Mouse (Mus musculus) thymus, postnatal 10 days (tissue): ENCODE measurements around the gene Lurap1.

Source experiments
- DNase-seq, 2 experiments: peaks; one replicate each; pipeline ENCODE4 v3.0.0; 2021; ENCODE audit warnings: low spot score in 2 of 2

The Lurap1 gene

DNA sequence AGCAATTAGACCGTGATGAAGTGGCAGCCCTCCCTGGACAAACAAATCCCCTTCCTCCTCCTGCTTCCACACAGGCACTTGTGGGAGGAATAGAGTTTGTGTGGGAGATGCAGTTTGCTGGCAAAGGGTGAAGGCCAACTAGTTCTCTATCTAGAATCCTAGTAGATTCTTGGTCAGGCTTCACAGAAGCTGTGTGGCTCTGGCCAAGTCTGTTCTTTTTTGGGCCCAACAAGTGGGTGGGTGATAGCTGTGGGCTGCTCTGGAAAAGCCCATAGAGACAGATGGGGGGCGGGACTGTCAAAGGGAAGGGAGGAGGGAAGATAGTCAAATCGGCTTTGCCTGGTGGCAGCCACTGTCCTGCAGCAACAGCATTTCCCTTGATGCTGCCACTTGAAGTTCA lies 9.6 kb upstream of the Lurap1 start:
- no peak for DNase-seq

DNA sequence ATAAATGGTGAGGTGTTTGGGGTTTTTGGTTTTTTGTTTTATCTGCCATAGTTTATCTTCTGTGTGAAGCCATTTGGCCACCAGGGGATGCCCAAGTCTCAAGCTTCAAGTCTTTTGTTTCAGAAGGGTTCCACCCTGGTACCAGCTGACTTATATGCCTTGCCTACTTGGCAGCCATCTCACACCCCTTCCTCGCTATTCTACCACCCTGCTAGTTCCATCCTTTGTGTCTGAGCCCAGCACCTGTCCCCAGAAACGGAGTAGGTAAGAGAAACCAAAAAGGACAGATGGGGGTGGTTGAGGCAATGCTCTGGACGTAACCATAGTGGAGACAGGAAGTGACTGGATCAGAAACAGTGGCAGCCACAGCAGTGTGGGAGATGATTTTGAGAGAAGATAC lies 8.8 kb upstream of the Lurap1 start:
- DNase-seq = peak; percentile 40 to 57

DNA sequence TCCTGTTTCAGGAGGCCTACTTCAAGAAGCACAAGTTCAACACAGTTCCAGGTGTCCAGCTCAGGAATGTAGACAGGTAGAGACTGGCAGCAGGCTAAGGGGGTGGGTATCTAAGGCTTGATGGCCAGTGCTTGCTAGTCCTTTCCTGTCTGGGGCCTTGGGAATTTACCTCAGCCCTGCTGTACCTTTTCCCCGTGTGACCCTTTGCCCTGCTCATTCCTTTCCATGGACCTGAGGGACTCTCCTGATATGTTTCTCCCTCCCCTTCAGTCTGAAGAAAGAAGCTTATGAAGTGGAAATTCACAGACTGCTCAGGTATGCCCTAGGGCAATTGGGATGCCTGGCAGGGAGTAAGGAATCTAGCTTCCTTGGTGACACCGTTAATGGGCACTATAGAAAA lies 6.7 kb upstream of the Lurap1 start:
- no peak for DNase-seq

- DNase-seq = no peak
Measured at GRCm38 (mm10) chr4:116152702-116153101, 1.6 kb upstream of the Lurap1 start.

- no peak for DNase-seq
Measured at GRCm38 (mm10) chr4:116150862-116151221, 296 bp downstream of the Lurap1 start.

DNA sequence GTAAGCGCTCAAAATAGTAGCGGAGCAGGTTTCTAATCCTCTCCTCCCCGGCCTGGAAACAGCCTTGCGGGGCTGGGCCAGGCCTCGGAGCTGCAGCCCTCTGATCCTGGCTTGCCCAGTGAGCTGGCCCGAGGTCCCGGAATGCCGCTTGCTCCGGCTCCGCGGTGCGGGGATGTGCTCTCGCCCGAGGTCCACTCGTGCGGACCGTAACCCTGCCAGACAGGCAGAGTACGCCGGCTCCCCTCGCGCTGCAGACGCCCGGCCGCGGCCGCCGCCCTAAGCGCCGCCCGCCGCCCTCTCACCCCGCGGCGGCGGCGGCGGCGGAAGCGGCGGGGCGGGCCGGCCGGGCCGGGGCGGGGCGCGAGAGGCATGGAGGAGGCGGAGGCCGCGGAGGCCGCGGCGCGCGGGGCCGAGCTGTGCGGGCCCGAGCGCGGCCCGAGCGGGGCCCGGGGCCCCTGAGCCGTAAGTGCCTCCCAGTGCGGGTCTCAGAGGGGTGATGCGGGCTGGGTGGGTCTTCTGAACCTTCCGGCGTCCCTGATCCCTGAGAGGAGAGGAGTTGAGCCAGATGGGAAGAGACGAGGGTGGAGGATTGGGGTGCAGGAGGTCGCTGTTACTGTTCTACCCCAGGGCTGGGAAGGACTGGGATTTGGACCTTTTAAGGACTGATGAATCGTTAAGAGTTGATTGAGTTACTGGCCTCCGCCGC lies 829 bp downstream of the Lurap1 start:
- peak; percentile 37 to 74 for DNase-seq

GRCm38 (mm10) chr4:116149812-116150155 lies 1.4 kb downstream of the Lurap1 start:
- no peak for DNase-seq

- peak; percentile 49 to 60 for DNase-seq
Measured at GRCm38 (mm10) chr4:116143891-116144717, 7.0 kb downstream of the Lurap1 start.

DNA sequence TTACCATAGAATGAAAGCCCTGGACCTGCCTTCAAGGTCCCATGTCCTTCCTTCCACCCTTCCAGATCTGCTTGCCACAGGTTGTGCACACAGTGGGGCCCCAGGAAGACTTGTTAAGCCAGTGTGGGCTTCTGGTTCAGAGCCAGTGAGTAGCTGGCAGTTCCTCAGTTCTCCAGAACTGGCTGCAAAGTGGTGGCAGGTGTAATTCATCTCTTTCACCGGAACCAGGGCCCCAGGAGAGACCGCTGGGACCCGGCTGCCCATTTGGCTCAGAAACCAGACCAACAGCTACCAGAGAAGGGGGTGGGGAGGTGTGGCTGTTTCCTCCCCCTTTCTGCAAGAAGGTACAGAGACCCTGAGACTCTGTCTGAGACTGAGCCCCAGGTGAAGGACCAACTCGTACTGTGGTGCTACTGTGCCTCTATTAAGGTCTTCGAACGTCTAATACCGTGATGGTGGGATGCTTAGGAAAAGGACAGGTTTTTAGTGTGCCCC lies 7.8 kb downstream of the Lurap1 start:
- DNase-seq = no peak

- no peak for DNase-seq
Measured at GRCm38 (mm10) chr4:116142269-116142668, 8.9 kb downstream of the Lurap1 start.

DNA sequence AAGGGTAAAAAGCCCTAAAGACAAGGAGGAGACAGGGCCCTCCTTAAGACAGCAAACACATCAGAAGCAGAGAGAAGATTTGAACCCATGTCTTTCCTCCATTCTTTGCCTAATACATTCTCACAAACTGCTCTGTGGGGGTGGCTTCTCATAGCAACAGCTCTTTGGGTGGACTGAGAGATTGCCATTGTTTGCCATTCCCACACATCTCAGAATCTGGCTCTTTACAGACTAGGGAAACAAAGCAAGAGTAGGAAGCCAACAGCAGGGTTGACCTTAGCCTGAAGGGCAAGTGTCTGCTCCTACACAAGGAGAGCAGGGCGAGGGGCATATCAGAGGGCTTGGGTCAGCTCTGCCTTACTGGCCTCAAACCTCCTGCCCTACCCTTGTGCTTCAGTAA lies 9.4 kb downstream of the Lurap1 start:
- no peak for DNase-seq

DNA sequence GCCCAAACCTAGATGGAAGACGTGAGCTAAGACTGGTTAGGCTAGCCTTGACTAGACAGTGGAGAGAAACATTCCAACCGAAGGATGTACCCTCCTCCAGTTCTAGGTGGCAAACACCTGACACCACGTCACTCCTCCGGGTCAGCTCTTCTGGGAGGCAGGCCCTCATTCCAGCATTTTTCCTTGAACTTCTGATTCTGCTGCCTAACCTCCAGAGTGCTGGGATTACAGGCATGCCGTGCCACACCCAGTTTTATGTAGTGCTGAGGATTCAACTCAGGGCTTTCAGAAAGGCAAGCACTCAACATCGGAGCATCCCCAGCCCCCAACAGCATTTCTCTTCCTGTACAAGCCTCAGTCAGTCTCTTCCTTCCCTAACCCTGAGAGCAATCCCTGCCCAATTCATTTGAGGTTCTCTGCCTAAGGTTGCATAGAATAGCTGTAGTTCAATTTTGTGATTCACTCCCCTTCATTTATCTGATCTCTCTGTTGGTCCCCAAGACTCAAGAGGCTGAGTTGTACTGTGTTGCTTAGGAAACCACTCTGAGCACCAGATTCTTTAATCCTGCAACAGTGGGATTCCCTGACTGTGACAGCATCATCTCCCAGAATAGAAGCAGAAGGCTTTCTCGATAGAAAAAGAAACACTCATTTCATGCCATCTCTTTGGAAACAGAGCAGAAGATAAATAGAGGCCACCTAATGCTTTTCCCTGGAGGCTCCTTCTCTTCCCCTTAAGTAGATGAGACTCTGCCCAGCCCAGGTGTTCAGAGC lies 10.2 kb downstream of the Lurap1 start:
- DNase-seq = no peak

DNA sequence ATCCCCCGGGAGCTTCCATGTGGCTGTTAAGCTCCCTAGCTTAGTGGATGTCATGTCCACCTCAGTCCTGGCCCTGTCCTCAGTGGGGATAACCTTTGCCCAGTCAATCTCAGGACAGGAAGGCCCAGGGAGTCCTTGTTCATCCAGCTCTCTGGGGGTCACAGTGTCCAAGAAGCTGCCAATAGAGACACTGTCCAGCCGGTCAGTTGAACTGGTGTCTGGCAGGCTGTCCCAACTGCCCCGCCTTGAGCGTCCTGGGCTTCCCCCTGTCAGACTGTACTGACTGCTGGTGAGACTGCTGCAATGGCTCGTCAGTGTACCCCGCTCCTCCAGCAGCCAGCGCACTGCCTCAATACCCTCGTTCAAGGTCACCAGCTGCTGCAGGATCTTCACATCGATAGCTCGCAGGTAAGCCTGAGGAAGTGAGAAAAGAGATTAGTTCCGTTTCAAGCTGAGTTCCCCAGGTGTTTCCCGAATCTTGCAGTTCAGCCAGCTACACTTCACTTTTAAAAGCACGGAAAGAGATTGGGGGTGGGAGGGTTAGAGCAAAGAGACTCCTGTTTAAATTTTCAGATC lies 13.6 kb downstream of the Lurap1 start:
- no peak for DNase-seq

GRCm38 (mm10) chr4:116134990-116135389 lies 16.1 kb downstream of the Lurap1 start:
- peak in 1 of 2 experiments; percentile 19 for DNase-seq

- DNase-seq = no peak
Measured at GRCm38 (mm10) chr4:116133126-116133525, 18.0 kb downstream of the Lurap1 start.

- no peak for DNase-seq
Measured at GRCm38 (mm10) chr4:116127956-116128355, 23.2 kb downstream of the Lurap1 start.

GRCm38 (mm10) chr4:116125803-116126386 lies 25.2 kb downstream of the Lurap1 start:
- DNase-seq = no peak

- peak; percentile 60 to 78 for DNase-seq
Measured at GRCm38 (mm10) chr4:116123602-116124519, 27.3 kb downstream of the Lurap1 start, which contains the start of the genes Rad54l and Pomgnt1. Rad54l (minus strand) TSS chr4:116123690. Pomgnt1 (plus strand) TSS chr4:116123840.

DNA sequence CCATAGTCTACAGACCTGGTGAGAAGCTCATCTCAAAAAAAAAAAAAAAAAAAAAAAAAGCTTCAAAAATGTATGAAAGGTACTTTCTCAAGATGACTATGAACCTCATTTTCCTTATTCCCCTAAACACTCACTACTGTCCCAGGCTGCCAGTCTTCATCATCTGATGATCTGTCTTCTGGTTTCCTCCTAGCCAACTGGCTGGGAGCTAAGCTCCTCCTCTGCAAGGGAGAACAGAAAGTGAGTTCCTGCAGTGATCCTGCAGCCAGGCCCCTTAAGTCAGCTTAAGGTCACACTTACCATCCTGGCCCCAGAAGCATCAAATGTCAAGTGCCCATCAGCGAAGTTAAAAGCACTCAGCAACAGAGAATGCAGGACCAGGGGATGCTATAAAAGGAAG lies 28.4 kb downstream of the Lurap1 start:
- no peak for DNase-seq

GRCm38 (mm10) chr4:116111486-116111885 lies 39.7 kb downstream of the Lurap1 start:
- DNase-seq = no peak
